Mouse (Mus musculus) liver, embryonic 14.5 days (tissue): Measurements from ENCODE around the gene Bfsp2. TPM values are rescaled to one million over a fixed set of nuclear protein-coding genes. Genes with fewer than 3 reads are reported as not detected.

Experiments used
- ATAC-seq: fragments of 200-750 bp; cut with Nextera tagmentation; 2 replicates; pipeline ENCODE4 v1.8.0; 2017; ENCODE audit warnings: moderate number of reproducible peaks, mild to moderate bottlenecking, moderate library complexity; ENCODE audit not compliant: insufficient read depth
- DNase-seq, 3 experiments: peaks; one replicate each; pipeline ENCODE4 v3.0.0-alpha.2; 2012 to 2013; ENCODE audit warnings: low read depth in 3 of 3, low spot score in 3 of 3
- H3K27ac ChIP-seq: fragments of 300-500 bp; sonication (generic); 2 replicates; pipeline ENCODE4 v1.5.1; 2014; ENCODE audit warnings: moderate library complexity, mild to moderate bottlenecking, control low read depth, inconsistent platforms
- H3K27me3 ChIP-seq: fragments of 300-500 bp; sonication (generic); 2 replicates; pipeline ENCODE4 v1.6.1; 2014; ENCODE audit warnings: mild to moderate bottlenecking, low read length, moderate library complexity; ENCODE audit not compliant: control insufficient read depth, insufficient read depth
- H3K36me3 ChIP-seq: fragments of 300-500 bp; sonication (generic); replicated peaks from 2 replicates; pipeline ENCODE4 v1.6.1; 2014; ENCODE audit warnings: low read depth; ENCODE audit not compliant: control insufficient read depth, insufficient read depth
- H3K4me1 ChIP-seq, 2 experiments: fragments of 200-500 bp in 1 of 2; fragments of 300-500 bp in 1 of 2; sonication (generic) in 1 of 2; replicated peaks; 2 replicates each; pipeline ENCODE4 v1.6.1; 2012 to 2014; ENCODE audit warnings: antibody characterized with exemption in 1 of 2, inconsistent platforms in 1 of 2, low read length in 1 of 2; ENCODE audit not compliant: control insufficient read depth in 2 of 2, insufficient read depth in 2 of 2
- H3K4me2 ChIP-seq: fragments of 300-500 bp; sonication (generic); 2 replicates; pipeline ENCODE4 v1.6.1; 2014; ENCODE audit warnings: low read depth, mild to moderate bottlenecking, control low read depth, moderate library complexity
- H3K4me3 ChIP-seq, 2 experiments: fragments of 200-500 bp in 1 of 2; fragments of 300-500 bp in 1 of 2; sonication (generic) in 1 of 2; 2 replicates each; pipeline ENCODE4 v1.5.1; 2012 to 2014; ENCODE audit warnings: low read depth in 2 of 2, low read length in 2 of 2, mild to moderate bottlenecking in 2 of 2, control low read depth in 1 of 2, inconsistent platforms in 1 of 2, moderate library complexity in 1 of 2; ENCODE audit not compliant: insufficient read depth in 1 of 2
- H3K9ac ChIP-seq: fragments of 300-500 bp; sonication (generic); replicated peaks from 2 replicates; pipeline ENCODE4 v1.6.1; 2014; ENCODE audit warnings: mild to moderate bottlenecking, control low read depth, moderate library complexity
- H3K9me3 ChIP-seq: fragments of 300-500 bp; sonication (generic); 2 replicates; pipeline ENCODE4 v1.6.1; 2016; ENCODE audit warnings: low read length, mixed read lengths; ENCODE audit not compliant: control insufficient read depth
- CTCF ChIP-seq: IDR thresholded peaks from 2 replicates; pipeline ENCODE4 v1.5.1; 2016; ENCODE audit warnings: antibody characterized with exemption, low read depth, control low read depth
- EP300 ChIP-seq: IDR thresholded peaks from 2 replicates; pipeline ENCODE4 v1.6.1; 2016; ENCODE audit warnings: antibody characterized with exemption, low read depth
- WGBS: fragments of 180-500 bp; shearing (Covaris S2); extraction: QIAGEN DNeasy Blood & Tissue Kit; methylation state at CpG from one replicate; pipeline ENCODE4 v1.1.7; 2014; ENCODE audit not compliant: insufficient replicate concordance; 5-methylcytosine and 5-hydroxymethylcytosine counted together
- polyA plus RNA-seq, 2 experiments: library from polyadenylated mRNA; depleted of rRNA in 1 of 2; stranded (reverse) in 1 of 2; unstranded in 1 of 2; fragments of >200 nt; fragmentation: Nextera tagmentation in 1 of 2; extraction: Ambion mirVana in 1 of 2; gene quantifications; 2 replicates each; pipeline versions ENCODE4 v1.2.1 to v1.2.3; 2012 to 2014

The Bfsp2 gene
- polyA plus RNA-seq, 2 experiments, result 0.73 to 1.0 TPM

DNA sequence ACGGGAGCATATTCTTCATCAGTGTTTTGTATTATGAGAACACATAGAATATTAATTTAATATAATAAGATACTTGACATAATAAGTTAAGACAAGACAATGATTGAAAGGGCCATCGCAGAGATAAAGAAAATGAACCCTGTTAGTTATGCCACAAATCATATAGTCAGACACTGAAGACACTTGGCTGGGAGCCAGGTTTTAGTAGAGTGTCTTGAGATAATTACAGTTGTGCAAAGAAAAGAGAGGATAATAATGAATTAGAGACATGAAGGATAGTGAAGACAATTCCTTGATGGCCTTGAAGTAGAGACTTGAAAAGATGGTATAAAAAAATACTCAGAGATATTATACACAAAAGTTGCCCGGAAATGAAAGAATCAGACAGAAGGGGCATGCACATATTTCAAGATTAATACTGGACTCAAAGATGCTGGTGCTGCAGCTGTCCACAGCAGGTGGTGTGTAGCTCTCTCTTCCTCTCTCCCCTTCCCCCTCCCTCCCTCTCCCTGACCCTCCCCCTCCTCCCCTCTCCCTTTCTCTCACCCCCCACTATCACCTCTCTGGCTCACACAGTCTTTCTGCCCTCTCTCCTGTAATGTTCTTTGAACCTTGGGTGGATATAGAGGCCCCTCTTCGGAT is 72.0 kb downstream of the Bfsp2 start:
- WGBS, result 55% methylated on average over 4 of the region's 4 CpGs
- H3K4me2 ChIP-seq, result no peak overlapping the region
- no peak for DNase-seq

DNA sequence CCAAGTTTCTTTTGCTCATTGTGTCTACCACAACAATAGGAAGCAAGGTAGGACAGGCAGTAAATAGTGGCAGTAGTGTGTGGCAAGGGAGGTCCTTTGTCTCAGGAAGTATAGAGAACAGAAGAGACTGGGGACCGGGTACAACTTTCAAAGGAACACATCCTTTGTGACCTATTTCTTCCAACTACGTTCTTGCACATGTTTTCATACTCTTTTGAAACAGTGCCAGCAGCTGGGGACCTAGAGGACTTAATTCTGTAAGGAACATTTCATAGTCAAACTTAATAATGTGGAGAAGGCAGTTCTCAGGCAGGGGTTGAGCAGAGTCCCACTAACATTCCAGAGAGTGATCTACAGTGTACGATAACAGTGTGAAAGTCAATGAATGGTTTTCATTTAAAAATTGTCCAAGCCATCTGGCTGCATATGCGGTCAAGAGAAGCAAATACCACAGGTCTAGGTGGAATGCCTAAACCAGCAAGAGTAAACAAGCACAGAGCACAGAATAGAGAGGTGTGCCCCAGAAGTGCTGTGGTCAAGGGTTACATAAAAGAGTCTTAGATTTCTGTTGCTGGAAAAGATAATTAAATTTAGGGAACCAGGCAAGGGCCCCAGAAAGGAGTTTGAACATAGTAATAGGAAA is 76.8 kb downstream of the Bfsp2 start:
- WGBS, result 58% methylated on average over 4 of the region's 4 CpGs
- no peak for TF ChIP-seq EP300
- no peak for TF ChIP-seq CTCF
- Histone ChIP-seq H3K4me1 (no peaks in the 10 kb centered on the region), H3K9me3 (no peaks in the 10 kb centered on the region), H3K36me3 (no peaks in the 10 kb centered on the region), H3K9ac (no peak overlapping the region), H3K4me2 (no peak overlapping the region), H3K4me3 (no peak overlapping the region), H3K27me3 (no peaks in the 10 kb centered on the region), H3K27ac (no peak overlapping the region)
- ATAC-seq (no peak), DNase-seq (no peak)

More for the DNA sequence above, 72.0 kb downstream of the Bfsp2 start:
- Histone ChIP-seq H3K27me3 (no peaks in the 10 kb centered on the region), H3K27ac (no peak overlapping the region), H3K36me3 (no peaks in the 10 kb centered on the region), H3K4me3 (no peak overlapping the region), H3K4me1 (no peaks in the 10 kb centered on the region), H3K9me3 (no peaks in the 10 kb centered on the region), H3K9ac (no peak overlapping the region)
- TF ChIP-seq EP300 (no peak), CTCF (no peak)
- no peak for ATAC-seq

DNA sequence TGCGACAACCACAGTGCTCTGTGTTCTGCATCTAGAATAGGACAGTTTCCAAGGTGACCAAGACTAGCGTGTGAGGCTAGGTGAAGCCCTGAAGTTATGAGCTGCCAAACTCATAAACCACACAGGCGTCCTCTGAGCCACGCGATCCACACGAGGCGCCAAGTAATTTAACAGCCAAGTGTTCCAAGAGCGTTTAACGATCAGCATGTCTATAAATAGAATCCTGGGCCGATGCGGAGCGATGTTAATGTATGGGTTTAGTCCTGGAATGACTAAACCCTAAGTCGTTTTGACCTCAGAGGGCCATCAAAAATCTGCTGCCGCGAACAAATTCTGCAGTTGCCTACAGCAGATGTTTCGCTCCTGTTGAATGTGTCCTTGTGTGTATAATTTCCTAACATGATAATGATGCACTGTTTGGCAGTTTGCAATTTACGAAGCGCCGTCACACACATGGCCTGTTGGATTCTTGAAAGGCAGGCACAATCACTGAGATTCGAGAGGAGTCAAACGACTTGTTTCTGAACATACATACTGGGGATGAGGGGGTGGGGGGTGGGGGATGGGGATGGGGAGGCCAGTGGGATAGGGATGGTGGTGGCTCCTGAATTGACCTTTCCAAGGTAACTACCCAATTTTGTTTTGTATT is 81.6 kb downstream of the Bfsp2 start:
- H3K4me1 ChIP-seq, result no peaks in the 10 kb centered on the region
- H3K4me3 ChIP-seq, result no peak overlapping the region
- no peak for TF ChIP-seq CTCF
- TF ChIP-seq EP300, result no peak
- no peak overlapping the region for H3K27ac ChIP-seq
- no peaks in the 10 kb centered on the region for H3K36me3 ChIP-seq
- ATAC-seq, result no peak
- no peaks in the 10 kb centered on the region for H3K9me3 ChIP-seq
- no peak for DNase-seq
- no peaks in the 10 kb centered on the region for H3K27me3 ChIP-seq
- H3K9ac ChIP-seq, result no peak overlapping the region
- no peak overlapping the region for H3K4me2 ChIP-seq
- 78% methylated on average over 21 of the region's 21 CpGs for WGBS

DNA sequence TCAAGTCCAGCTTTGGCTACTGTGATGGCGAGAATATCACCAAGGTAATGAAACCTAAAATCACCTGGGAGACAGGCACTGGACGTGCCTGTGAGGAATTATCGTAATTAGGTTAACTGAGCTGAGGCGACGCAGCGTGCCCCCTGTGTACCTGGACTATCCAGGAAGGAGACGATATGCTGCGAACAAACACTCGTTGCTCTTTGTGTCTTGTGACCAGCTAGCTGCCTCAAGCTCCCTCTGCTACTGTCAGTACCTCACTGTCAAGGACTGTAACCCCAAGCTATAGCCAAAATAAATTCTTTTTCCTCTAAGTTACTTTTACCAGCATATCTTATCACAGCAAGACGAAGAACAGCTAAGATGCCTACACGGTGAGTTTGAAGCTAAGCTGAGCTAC is 87.0 kb downstream of the Bfsp2 start:
- H3K9me3 ChIP-seq, result no peaks in the 10 kb centered on the region
- ATAC-seq (no peak), DNase-seq (no peak)
- no peak overlapping the region for H3K4me3 ChIP-seq
- no peak overlapping the region for H3K9ac ChIP-seq
- H3K36me3 ChIP-seq, result no peaks in the 10 kb centered on the region
- no peak overlapping the region for H3K4me2 ChIP-seq
- no peaks in the 10 kb centered on the region for H3K4me1 ChIP-seq
- 76% methylated on average over 11 of the region's 11 CpGs for WGBS
- H3K27ac ChIP-seq, result no peak overlapping the region
- TF ChIP-seq EP300, result no peak
- no peak for TF ChIP-seq CTCF
- H3K27me3 ChIP-seq, result no peaks in the 10 kb centered on the region

DNA sequence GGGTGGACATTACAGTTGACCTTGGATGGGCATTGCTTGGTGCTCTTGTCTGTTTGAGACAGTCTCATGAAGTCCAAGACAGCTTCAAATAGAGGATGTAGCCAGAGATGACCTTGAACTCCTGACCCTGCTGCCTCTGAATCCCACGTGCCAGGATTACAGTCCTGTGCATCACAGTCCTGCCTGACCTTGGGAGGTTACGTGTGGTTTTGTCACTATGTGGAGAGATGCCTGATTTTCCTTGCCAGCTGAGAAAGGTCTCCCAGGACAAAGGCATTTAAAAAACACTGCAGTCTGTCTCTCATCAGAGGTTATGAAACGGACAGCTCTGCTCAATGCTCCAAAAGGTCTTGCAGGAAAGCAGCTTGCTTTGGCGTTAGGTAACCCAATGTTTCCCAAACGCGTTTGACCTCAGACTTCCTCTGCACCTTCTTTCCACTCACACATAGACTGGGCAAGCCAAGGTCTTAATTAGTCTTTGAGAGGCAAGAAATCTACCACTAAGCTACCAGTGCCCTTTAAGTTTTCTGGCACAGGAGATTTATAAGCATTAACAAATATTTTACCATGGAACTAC is 88.3 kb downstream of the Bfsp2 start:
- no peak for TF ChIP-seq EP300
- TF ChIP-seq CTCF, result no peak
- Histone ChIP-seq H3K27ac (no peak overlapping the region), H3K9me3 (no peaks in the 10 kb centered on the region), H3K4me2 (no peak overlapping the region), H3K4me1 (no peaks in the 10 kb centered on the region), H3K9ac (no peak overlapping the region), H3K27me3 (no peaks in the 10 kb centered on the region), H3K4me3 (no peak overlapping the region), H3K36me3 (no peaks in the 10 kb centered on the region)
- no peak for ATAC-seq
- WGBS, result 56% methylated on average over 6 of the region's 6 CpGs
- no peak for DNase-seq
